Mouse (Mus musculus): Measurements from ENCODE around the gene Tm6sf1.

GRCm38 (mm10) chr7:81856221-81856620, 2.6 kb upstream of the Tm6sf1 start:
- TF ChIP-seq EP300 (IDR thresholded peaks at IDR 0.05; ENCODE audit: low read depth), result no peak
- no peak for TF ChIP-seq CTCF (IDR thresholded peaks at IDR 0.05; ENCODE audit: low read depth)

All from heart, postnatal 0 days (tissue).